Mouse (Mus musculus) testis, adult 2 months (tissue): Measurements from ENCODE around the gene Mbnl2.

ENCODE experiments used
- CTCF ChIP-seq: fragments of 200-500 bp; IDR thresholded peaks from 2 replicates; pipeline ENCODE4 v1.5.1; 2012; ENCODE audit warnings: low read depth, mild to moderate bottlenecking, inconsistent platforms, low read length, moderate library complexity; ENCODE audit not compliant: control insufficient read depth, insufficient read depth, insufficient replicate concordance
- POLR2A ChIP-seq: fragments of 200-500 bp; IDR thresholded peaks from 2 replicates; pipeline ENCODE4 v1.6.1; 2012; ENCODE audit warnings: low read depth, mild to moderate bottlenecking, inconsistent platforms, low read length, moderate library complexity; ENCODE audit not compliant: control insufficient read depth

- TF ChIP-seq POLR2A (no peak), CTCF (no peak)
Observed at GRCm38 (mm10) chr14:120280136-120280535, 4.7 kb downstream of the Mbnl2 start.
